ENCODE assay signal across 21 mouse cellular contexts in genomic region chr4:82272099-82272498, GRCm38 (mm10).
DNase-seq lines count a peak whose midpoint lies in the region; ATAC-seq and TF ChIP-seq lines count a peak whose summit lies in the region.
"Had no signal": no experiment of that assay in that cellular context is flagged by ENCODE, and none has a peak within 500 bp of the region (broad histone marks: within the 10 kb centered on the region; RNA-seq: fewer than 3 reads in every experiment).

No protein-coding gene starts in this region.

- 0 out of 2 replicates have a peak overlapping the region, but pooled peaks have one; percentile 12 for H3K27ac ChIP-seq in forebrain, embryonic 15.5 days (replicated peaks)
- H3K27ac ChIP-seq in forebrain, embryonic 10.5 days, result no peak overlapping the region
- peak overlapping the region; percentile 60 for H3K27ac ChIP-seq in hindbrain, embryonic 13.5 days
- H3K27ac ChIP-seq in hindbrain, embryonic 11.5 days (ENCODE audit: low read depth, low read length), result no peak overlapping the region
- peak overlapping the region; percentile 14; the same call in 1 of the 2 replicates for H3K27ac ChIP-seq in midbrain, embryonic 13.5 days
- H3K27ac ChIP-seq in midbrain, embryonic 16.5 days (ENCODE audit: low read length), result no peak overlapping the region
- H3K27ac ChIP-seq in limb, embryonic 14.5 days (replicated peaks; ENCODE audit: low read depth, low read length), result peak overlapping the region; percentile 27; the same call in 1 of the 2 replicates
- H3K27ac ChIP-seq: intestine, embryonic 15.5 days; liver, embryonic 13.5 days had no signal

- H3K4me3 ChIP-seq in forebrain, embryonic 15.5 days, result no peak overlapping the region
- no peak overlapping the region for H3K4me3 ChIP-seq in forebrain, embryonic 10.5 days
- H3K4me3 ChIP-seq in hindbrain, embryonic 13.5 days, result no peak overlapping the region
- no peak overlapping the region for H3K4me3 ChIP-seq in hindbrain, embryonic 11.5 days (ENCODE audit: low read depth, low read length)
- H3K4me3 ChIP-seq in midbrain, embryonic 13.5 days (replicated peaks), result no peak overlapping the region
- no peak overlapping the region for H3K4me3 ChIP-seq in midbrain, embryonic 16.5 days (ENCODE audit: low read depth, low read length)
- H3K4me3 ChIP-seq in limb, embryonic 14.5 days (replicated peaks; ENCODE audit: low read length), result no peak overlapping the region
- H3K4me3 ChIP-seq: intestine, embryonic 15.5 days; liver, embryonic 13.5 days; megakaryocyte, embryonic 14.5 days; neural tube, embryonic 13.5 days had no signal

- H3K4me2 ChIP-seq in forebrain, embryonic 15.5 days (replicated peaks), result no peak overlapping the region
- no peak overlapping the region for H3K4me2 ChIP-seq in hindbrain, embryonic 13.5 days
- no peak overlapping the region for H3K4me2 ChIP-seq in hindbrain, embryonic 11.5 days (replicated peaks; ENCODE audit: low read depth, low read length)
- no peak overlapping the region for H3K4me2 ChIP-seq in midbrain, embryonic 13.5 days (replicated peaks)
- no peak overlapping the region for H3K4me2 ChIP-seq in midbrain, embryonic 16.5 days (ENCODE audit: low read length)
- no peak overlapping the region for H3K4me2 ChIP-seq in limb, embryonic 14.5 days (replicated peaks; ENCODE audit: low read depth, low read length, severe bottlenecking)
- H3K4me2 ChIP-seq: intestine, embryonic 15.5 days; liver, embryonic 13.5 days; neural tube, embryonic 13.5 days had no signal

- H3K9me3 ChIP-seq in forebrain, embryonic 15.5 days, result no peaks in the 10 kb centered on the region
- no peaks in the 10 kb centered on the region for H3K9me3 ChIP-seq in forebrain, embryonic 10.5 days
- H3K9me3 ChIP-seq in hindbrain, embryonic 13.5 days, result no peaks in the 10 kb centered on the region
- no peaks in the 10 kb centered on the region for H3K9me3 ChIP-seq in hindbrain, embryonic 11.5 days (ENCODE audit: control insufficient read depth, low read length)
- no peaks in the 10 kb centered on the region for H3K9me3 ChIP-seq in midbrain, embryonic 13.5 days
- no peaks in the 10 kb centered on the region for H3K9me3 ChIP-seq in midbrain, embryonic 16.5 days (replicated peaks; ENCODE audit: control insufficient read depth, low read length, poor library complexity, severe bottlenecking)
- no peaks in the 10 kb centered on the region for H3K9me3 ChIP-seq in limb, embryonic 14.5 days (ENCODE audit: control insufficient read depth, low read length)
- H3K9me3 ChIP-seq: intestine, embryonic 15.5 days; liver, embryonic 13.5 days; neural tube, embryonic 13.5 days had no signal

- no peaks in the 10 kb centered on the region for H3K27me3 ChIP-seq in forebrain, embryonic 15.5 days
- no peaks in the 10 kb centered on the region for H3K27me3 ChIP-seq in forebrain, embryonic 10.5 days (ENCODE audit: poor library complexity, severe bottlenecking)
- no peaks in the 10 kb centered on the region for H3K27me3 ChIP-seq in hindbrain, embryonic 13.5 days
- H3K27me3 ChIP-seq in hindbrain, embryonic 11.5 days (ENCODE audit: control insufficient read depth, insufficient read depth, low read length), result no peaks in the 10 kb centered on the region
- H3K27me3 ChIP-seq in midbrain, embryonic 13.5 days, result no peaks in the 10 kb centered on the region
- no peaks in the 10 kb centered on the region for H3K27me3 ChIP-seq in midbrain, embryonic 16.5 days (ENCODE audit: control insufficient read depth, insufficient read depth, low read depth, low read length)
- H3K27me3 ChIP-seq in limb, embryonic 14.5 days (ENCODE audit: control insufficient read depth, insufficient read depth, low read length), result no peaks in the 10 kb centered on the region
- H3K27me3 ChIP-seq: intestine, embryonic 15.5 days; liver, embryonic 13.5 days; megakaryocyte, embryonic 14.5 days; neural tube, embryonic 13.5 days had no signal

- 56% methylated on average over 4 of the region's 4 CpGs for WGBS in forebrain, embryonic 15.5 days
- 73% methylated on average over 4 of the region's 4 CpGs for WGBS in forebrain, embryonic 10.5 days
- WGBS in hindbrain, embryonic 13.5 days, result 65% methylated on average over 4 of the region's 4 CpGs
- WGBS in hindbrain, embryonic 11.5 days, result 68% methylated on average over 4 of the region's 4 CpGs
- WGBS in midbrain, embryonic 13.5 days, result 65% methylated on average over 4 of the region's 4 CpGs
- 60% methylated on average over 4 of the region's 4 CpGs for WGBS in midbrain, embryonic 16.5 days
- 62% methylated on average over 4 of the region's 4 CpGs for whole genome bisulfite sequencing in limb, embryonic 14.5 days

- no peaks in the 10 kb centered on the region for H3K36me3 ChIP-seq in forebrain, embryonic 15.5 days
- no peaks in the 10 kb centered on the region for H3K36me3 ChIP-seq in forebrain, embryonic 10.5 days (replicated peaks)
- H3K36me3 ChIP-seq in hindbrain, embryonic 13.5 days, result no peaks in the 10 kb centered on the region
- no peaks in the 10 kb centered on the region for H3K36me3 ChIP-seq in hindbrain, embryonic 11.5 days (ENCODE audit: control insufficient read depth, insufficient read depth, low read length)
- no peaks in the 10 kb centered on the region for H3K36me3 ChIP-seq in midbrain, embryonic 13.5 days
- no peaks in the 10 kb centered on the region for H3K36me3 ChIP-seq in midbrain, embryonic 16.5 days (ENCODE audit: control insufficient read depth, insufficient read depth, low read length)
- no peaks in the 10 kb centered on the region for H3K36me3 ChIP-seq in limb, embryonic 14.5 days (ENCODE audit: control insufficient read depth, insufficient read depth, low read length)
- H3K36me3 ChIP-seq: intestine, embryonic 15.5 days; liver, embryonic 13.5 days; neural tube, embryonic 13.5 days had no signal

- no peak for TF ChIP-seq POLR2A in limb, embryonic 14.5 days (IDR thresholded peaks at IDR 0.05; ENCODE audit: borderline replicate concordance, extremely low read depth, insufficient read depth, insufficient read length)

- H3K9ac ChIP-seq in forebrain, embryonic 15.5 days (replicated peaks), result no peak overlapping the region
- H3K9ac ChIP-seq in hindbrain, embryonic 13.5 days, result no peak overlapping the region
- H3K9ac ChIP-seq in hindbrain, embryonic 11.5 days (ENCODE audit: low read depth, low read length), result no peak overlapping the region
- H3K9ac ChIP-seq in midbrain, embryonic 13.5 days (replicated peaks), result no peak overlapping the region
- H3K9ac ChIP-seq in midbrain, embryonic 16.5 days (ENCODE audit: low read depth, low read length), result no peak overlapping the region
- H3K9ac ChIP-seq in limb, embryonic 14.5 days (ENCODE audit: low read depth, low read length, severe bottlenecking), result no peak overlapping the region
- H3K9ac ChIP-seq: intestine, embryonic 15.5 days; liver, embryonic 13.5 days; neural tube, embryonic 13.5 days had no signal

- peaks cover 13% of the 10 kb centered on the region for H3K4me1 ChIP-seq in forebrain, embryonic 15.5 days
- peaks cover 17% of the 10 kb centered on the region for H3K4me1 ChIP-seq in forebrain, embryonic 10.5 days
- peaks cover 25% of the 10 kb centered on the region for H3K4me1 ChIP-seq in hindbrain, embryonic 13.5 days (replicated peaks)
- no peaks in the 10 kb centered on the region for H3K4me1 ChIP-seq in hindbrain, embryonic 11.5 days (replicated peaks; ENCODE audit: control insufficient read depth, insufficient read depth, low read length)
- H3K4me1 ChIP-seq in midbrain, embryonic 13.5 days (replicated peaks), result peaks cover 11% of the 10 kb centered on the region; the same call in 1 of the 2 replicates
- H3K4me1 ChIP-seq in midbrain, embryonic 16.5 days (ENCODE audit: control insufficient read depth, insufficient read depth, low read length), result no peaks in the 10 kb centered on the region
- H3K4me1 ChIP-seq in limb, embryonic 14.5 days (ENCODE audit: control insufficient read depth, insufficient read depth, low read length), result peaks cover 39% of the 10 kb centered on the region
- H3K4me1 ChIP-seq: liver, embryonic 13.5 days; megakaryocyte, embryonic 14.5 days had no signal

- no peak for DNase-seq in forebrain, embryonic 10.5 days (ENCODE audit: extremely low spot score, low spot score)
- DNase-seq in hindbrain, embryonic 11.5 days (ENCODE audit: low spot score), result no peak
- peak; percentile 61 for DNase-seq in limb, embryonic 14.5 days (ENCODE audit: low spot score)
- no peak for DNase-seq in urinary bladder, postnatal 10 days (ENCODE audit: low spot score)
- DNase-seq: adrenal gland, postnatal 25 days; cerebellum, adult 9-10 months; gastrocnemius, postnatal 25 days; heart, postnatal 14 days; kidney, adult 8-10 months; left cerebral cortex, postnatal 4 days; liver, embryonic 13.5 days; lung, postnatal 10 days; thymus, postnatal 36 days had no signal

- ATAC-seq in forebrain, embryonic 15.5 days (replicated peaks), result no peak
- ATAC-seq in hindbrain, embryonic 13.5 days (ENCODE audit: low FRiP score), result no peak
- no peak for ATAC-seq in hindbrain, embryonic 11.5 days (ENCODE audit: low FRiP score)
- ATAC-seq in midbrain, embryonic 13.5 days, result no peak
- no peak for ATAC-seq in midbrain, embryonic 16.5 days
- ATAC-seq in limb, embryonic 14.5 days (ENCODE audit: low FRiP score, low read depth), result no peak
- ATAC-seq: CD4-positive, CD25-positive, alpha-beta regulatory T cell, adult 4 months; intestine, embryonic 15.5 days had no signal

Comparison
In these comparisons a context has a peak if more than half of its experiments do, and no peak if none do; other contexts are left out.
1. H3K27ac ChIP-seq: peak in forebrain, embryonic 15.5 days (single experiment), hindbrain, embryonic 13.5 days (single experiment), midbrain, embryonic 13.5 days (single experiment) and limb, embryonic 14.5 days (single experiment); none in forebrain, embryonic 10.5 days (single experiment), hindbrain, embryonic 11.5 days (single experiment) and midbrain, embryonic 16.5 days (single experiment).